18 mouse cellular contexts compared by ENCODE assay signal in the genomic region with DNA sequence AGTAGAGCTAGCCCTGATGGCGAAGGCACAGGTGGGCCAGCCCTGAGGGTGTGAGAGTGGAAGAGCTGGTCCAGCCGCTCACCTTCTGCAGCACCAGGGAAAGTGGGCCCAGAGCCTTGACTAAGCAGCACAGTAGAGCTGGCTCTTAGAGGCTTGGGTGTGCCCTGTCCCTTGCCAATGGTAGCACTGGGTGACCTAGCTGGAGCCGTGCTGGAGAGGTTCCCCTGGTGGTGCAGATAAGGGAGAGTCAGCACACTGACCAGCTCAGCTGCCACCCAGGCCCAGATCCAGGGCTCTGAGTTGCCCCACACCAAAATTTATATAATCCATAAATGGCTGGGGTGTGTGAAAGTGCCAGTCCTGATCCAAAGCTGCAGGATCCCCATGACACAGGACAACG.
DNase-seq lines count a peak whose midpoint lies in the region; ATAC-seq and TF ChIP-seq lines count a peak whose summit lies in the region.
"Had no signal": no experiment of that assay in that cellular context is flagged by ENCODE, and none has a peak within 500 bp of the region (broad histone marks: within the 10 kb centered on the region; RNA-seq: fewer than 3 reads in every experiment).

No protein-coding gene starts in this region.

- no peak for TF ChIP-seq EP300 in stomach, postnatal 0 days (optimal IDR thresholded peaks at IDR 0.05)

- peaks cover 88% of the 10 kb centered on the region for H3K4me1 ChIP-seq in heart, embryonic 13.5 days
- H3K4me1 ChIP-seq in stomach, embryonic 15.5 days: peaks cover 18% of the 10 kb centered on the region
- no peaks in the 10 kb centered on the region for H3K4me1 ChIP-seq in stomach, postnatal 0 days (replicated peaks; ENCODE audit: control insufficient read depth, insufficient read depth)
- H3K4me1 ChIP-seq in liver, embryonic 12.5 days: peaks cover 82% of the 10 kb centered on the region
- H3K4me1 ChIP-seq in midbrain, postnatal 0 days (ENCODE audit: insufficient read depth, low read length): 0 out of 2 replicates have a peak, but pooled peaks cover 4% of the 10 kb centered on the region

- TF ChIP-seq CTCF in stomach, postnatal 0 days (IDR thresholded peaks at IDR 0.05; ENCODE audit: low read depth): no peak
- no peak for TF ChIP-seq CTCF in midbrain, postnatal 0 days (IDR thresholded peaks at IDR 0.05)

- no peaks in the 10 kb centered on the region for H3K27me3 ChIP-seq in heart, embryonic 13.5 days (replicated peaks)
- no peaks in the 10 kb centered on the region for H3K27me3 ChIP-seq in stomach, embryonic 15.5 days (replicated peaks)
- H3K27me3 ChIP-seq in stomach, postnatal 0 days (ENCODE audit: control insufficient read depth, insufficient read depth, low read length): no peaks in the 10 kb centered on the region
- H3K27me3 ChIP-seq in liver, embryonic 12.5 days (replicated peaks): no peaks in the 10 kb centered on the region
- no peaks in the 10 kb centered on the region for H3K27me3 ChIP-seq in midbrain, postnatal 0 days (ENCODE audit: insufficient read depth, low read length)
- H3K27me3 ChIP-seq: embryonic facial prominence, embryonic 13.5 days; forebrain, embryonic 13.5 days; limb, embryonic 12.5 days; midbrain, embryonic 15.5 days had no signal

- no peak for DNase-seq in heart, adult 9 months (ENCODE audit: low spot score in 2 of 2)
- no peak for DNase-seq in stomach, postnatal 0 days (ENCODE audit: low spot score)
- no peak for DNase-seq in midbrain, postnatal 0 days (ENCODE audit: low spot score)
- no peak for DNase-seq in urinary bladder, postnatal 10 days (ENCODE audit: low spot score)
- DNase-seq: adrenal gland, adult 8-10 months; cerebellum, adult 8-10 months; kidney, adult 9 months; lung, postnatal 4 days; right cerebral cortex, postnatal 25 days; thymus, adult 2 months had no signal

- H3K9me3 ChIP-seq in heart, embryonic 13.5 days: no peaks in the 10 kb centered on the region
- no peaks in the 10 kb centered on the region for H3K9me3 ChIP-seq in stomach, embryonic 15.5 days
- H3K9me3 ChIP-seq in stomach, postnatal 0 days (ENCODE audit: control insufficient read depth, low read length): no peaks in the 10 kb centered on the region
- H3K9me3 ChIP-seq in liver, embryonic 12.5 days (replicated peaks): no peaks in the 10 kb centered on the region
- H3K9me3 ChIP-seq in midbrain, postnatal 0 days (ENCODE audit: low read length): no peaks in the 10 kb centered on the region
- H3K9me3 ChIP-seq: embryonic facial prominence, embryonic 13.5 days; forebrain, embryonic 13.5 days; limb, embryonic 12.5 days; midbrain, embryonic 15.5 days had no signal

- peak overlapping the region; percentile 38 for H3K4me2 ChIP-seq in heart, embryonic 13.5 days
- no peak overlapping the region for H3K4me2 ChIP-seq in stomach, embryonic 15.5 days
- H3K4me2 ChIP-seq in stomach, postnatal 0 days (replicated peaks; ENCODE audit: low read depth): no peak overlapping the region
- H3K4me2 ChIP-seq in liver, embryonic 12.5 days: peak overlapping the region; percentile 55
- no peak overlapping the region for H3K4me2 ChIP-seq in midbrain, postnatal 0 days (ENCODE audit: low read depth, low read length, poor library complexity, severe bottlenecking)
- H3K4me2 ChIP-seq: embryonic facial prominence, embryonic 13.5 days; forebrain, embryonic 13.5 days; limb, embryonic 12.5 days; midbrain, embryonic 15.5 days had no signal

- H3K9ac ChIP-seq in heart, embryonic 13.5 days: peak overlapping the region; percentile 50; the same call in 1 of the 2 replicates
- H3K9ac ChIP-seq in stomach, embryonic 15.5 days: no peak overlapping the region
- no peak overlapping the region for H3K9ac ChIP-seq in stomach, postnatal 0 days (ENCODE audit: low read length)
- H3K9ac ChIP-seq in liver, embryonic 12.5 days: peak overlapping the region; percentile 63
- no peak overlapping the region for H3K9ac ChIP-seq in midbrain, postnatal 0 days (replicated peaks; ENCODE audit: low read length, poor library complexity, severe bottlenecking)
- H3K9ac ChIP-seq: embryonic facial prominence, embryonic 13.5 days; forebrain, embryonic 13.5 days; limb, embryonic 12.5 days; midbrain, embryonic 15.5 days had no signal

- H3K36me3 ChIP-seq in heart, embryonic 13.5 days: no peaks in the 10 kb centered on the region
- H3K36me3 ChIP-seq in stomach, embryonic 15.5 days: no peaks in the 10 kb centered on the region
- H3K36me3 ChIP-seq in stomach, postnatal 0 days (ENCODE audit: control insufficient read depth, insufficient read depth, low read length): no peaks in the 10 kb centered on the region
- H3K36me3 ChIP-seq in liver, embryonic 12.5 days: no peaks in the 10 kb centered on the region; the same call in 1 of the 2 replicates
- H3K36me3 ChIP-seq in midbrain, postnatal 0 days (ENCODE audit: insufficient read depth, low read length): no peaks in the 10 kb centered on the region
- H3K36me3 ChIP-seq: midbrain, embryonic 15.5 days had no signal

- peak; percentile 13; the same call in 1 of the 2 replicates for ATAC-seq in heart, embryonic 13.5 days (ENCODE audit: extremely low read depth, insufficient number of reproducible peaks, low FRiP score, low TSS enrichment)
- ATAC-seq in stomach, embryonic 15.5 days (ENCODE audit: insufficient read depth, low FRiP score, low read depth): peak; percentile 68; the same call in 1 of the 2 replicates
- no peak for ATAC-seq in stomach, postnatal 0 days (ENCODE audit: low FRiP score, low TSS enrichment)
- peak; percentile 80 for ATAC-seq in liver, embryonic 12.5 days
- ATAC-seq in midbrain, postnatal 0 days (ENCODE audit: low FRiP score): no peak
- ATAC-seq: CD4-positive, CD25-positive, alpha-beta regulatory T cell, adult 4 months; forebrain, embryonic 13.5 days; midbrain, embryonic 15.5 days had no signal

- H3K27ac ChIP-seq in heart, embryonic 13.5 days (replicated peaks): peak overlapping the region; percentile 86
- no peak overlapping the region for H3K27ac ChIP-seq in stomach, embryonic 15.5 days
- no peak overlapping the region for H3K27ac ChIP-seq in stomach, postnatal 0 days (replicated peaks)
- H3K27ac ChIP-seq in liver, embryonic 12.5 days: peak overlapping the region; percentile 96
- no peak overlapping the region for H3K27ac ChIP-seq in midbrain, postnatal 0 days (ENCODE audit: low read depth, low read length)
- H3K27ac ChIP-seq: embryonic facial prominence, embryonic 13.5 days; forebrain, embryonic 13.5 days; limb, embryonic 12.5 days; midbrain, embryonic 15.5 days had no signal

- WGBS in heart, embryonic 13.5 days: 73% methylated on average over 4 of the region's 4 CpGs
- 87% methylated on average over 4 of the region's 4 CpGs for WGBS in stomach, embryonic 15.5 days
- 83% methylated on average over 4 of the region's 4 CpGs for WGBS in stomach, postnatal 0 days
- 55% methylated on average over 4 of the region's 4 CpGs for WGBS in liver, embryonic 12.5 days (ENCODE audit: insufficient replicate concordance)
- 92% methylated on average over 4 of the region's 4 CpGs for WGBS in midbrain, postnatal 0 days

- H3K4me3 ChIP-seq in heart, embryonic 13.5 days: no peak overlapping the region; the same call in 1 of the 2 replicates
- H3K4me3 ChIP-seq in stomach, embryonic 15.5 days (replicated peaks): no peak overlapping the region
- H3K4me3 ChIP-seq in stomach, postnatal 0 days (ENCODE audit: low read depth, low read length): no peak overlapping the region
- peak overlapping the region; percentile 18 for H3K4me3 ChIP-seq in liver, embryonic 12.5 days
- no peak overlapping the region for H3K4me3 ChIP-seq in midbrain, postnatal 0 days (ENCODE audit: low read depth, low read length)
- H3K4me3 ChIP-seq: embryonic facial prominence, embryonic 13.5 days; forebrain, embryonic 13.5 days; limb, embryonic 12.5 days; midbrain, embryonic 15.5 days had no signal

Comparison
In these comparisons a context has a peak if more than half of its experiments do, and no peak if none do; other contexts are left out.
1. ATAC-seq: peak in heart, embryonic 13.5 days (single experiment), stomach, embryonic 15.5 days (single experiment) and liver, embryonic 12.5 days (single experiment); none in stomach, postnatal 0 days (single experiment) and midbrain, postnatal 0 days (single experiment).
2. H3K27ac ChIP-seq: peak in heart, embryonic 13.5 days (single experiment) and liver, embryonic 12.5 days (single experiment); none in stomach, embryonic 15.5 days (single experiment), stomach, postnatal 0 days (single experiment) and midbrain, postnatal 0 days (single experiment).
3. H3K4me2 ChIP-seq: peak in heart, embryonic 13.5 days (single experiment) and liver, embryonic 12.5 days (single experiment); none in stomach, embryonic 15.5 days (single experiment), stomach, postnatal 0 days (single experiment) and midbrain, postnatal 0 days (single experiment).
4. H3K9ac ChIP-seq: peak in heart, embryonic 13.5 days (single experiment) and liver, embryonic 12.5 days (single experiment); none in stomach, embryonic 15.5 days (single experiment), stomach, postnatal 0 days (single experiment) and midbrain, postnatal 0 days (single experiment).